Mouse (Mus musculus) testis, postnatal 10 days (tissue): Measurements from ENCODE around the gene Dusp2.

Experiments used
- DNase-seq: peaks from one replicate; pipeline ENCODE4 v3.0.0; 2021; ENCODE audit warnings: low spot score

The Dusp2 gene

DNA sequence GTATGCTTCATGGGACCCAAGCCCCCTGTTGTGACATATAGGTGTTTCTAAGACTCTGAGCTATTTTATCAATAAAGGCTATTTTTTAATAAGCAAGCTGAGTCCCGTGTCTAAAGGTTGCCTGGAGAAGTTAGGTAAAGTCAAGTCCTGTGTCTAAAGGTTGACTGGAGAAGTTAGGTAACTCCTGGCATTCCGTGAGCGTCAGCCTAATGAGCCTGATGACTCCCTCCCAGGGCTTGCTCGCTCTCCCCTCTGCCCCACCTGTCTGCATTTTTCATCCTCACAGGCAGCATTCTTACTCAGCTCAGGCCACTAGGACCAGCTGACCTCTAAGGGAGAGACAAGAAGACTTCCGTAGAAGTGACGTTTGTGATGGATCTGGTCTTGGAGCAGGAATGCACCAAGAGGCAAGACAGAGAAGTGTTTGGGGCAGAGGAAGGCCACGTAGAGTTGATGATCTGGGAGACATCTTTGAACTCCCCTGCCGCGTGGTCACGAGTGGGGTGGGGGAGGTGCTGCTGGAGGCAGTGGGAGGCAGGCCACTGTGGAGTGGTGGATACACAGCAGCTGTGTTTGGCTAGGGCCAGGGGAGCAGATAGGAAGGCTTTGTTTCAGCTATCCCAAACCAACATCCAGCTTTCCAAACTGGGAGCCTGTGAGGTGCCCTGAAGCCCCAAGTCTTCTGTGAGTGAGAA, 31.3 kb downstream of the Dusp2 start:
- DNase-seq: no peak

DNA sequence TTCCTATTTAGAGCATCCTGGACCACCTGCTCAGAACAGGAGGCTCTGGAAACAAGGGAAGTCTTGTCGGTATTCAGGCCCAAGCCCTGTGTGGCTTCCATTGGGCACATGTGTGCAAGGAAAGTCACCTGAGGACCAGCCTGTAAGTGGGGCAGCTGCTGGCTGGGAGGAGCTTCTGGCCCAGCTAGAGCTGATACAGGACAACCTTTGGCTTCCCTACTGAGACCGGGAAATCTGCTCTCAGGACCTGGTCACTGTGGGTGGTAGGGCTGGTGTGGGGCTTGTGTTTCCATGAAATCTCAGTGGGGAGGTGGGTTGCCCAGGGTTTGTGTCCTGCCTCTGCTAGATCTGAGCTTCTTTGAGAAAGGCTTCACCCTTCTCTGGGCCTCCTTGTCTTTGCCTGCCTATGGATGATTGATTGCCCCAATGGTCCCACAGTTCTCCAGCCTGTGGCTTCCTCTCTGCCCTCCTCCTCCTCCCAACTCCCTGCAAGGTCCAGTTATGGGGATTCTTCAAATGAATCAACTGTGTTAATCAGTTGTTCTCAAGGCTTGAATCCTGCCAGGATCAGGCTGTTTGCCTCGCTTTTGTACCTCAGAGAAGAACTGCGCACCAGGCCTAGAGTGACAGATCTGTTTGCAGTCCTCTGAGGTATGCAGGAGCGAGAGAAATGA, 33.9 kb downstream of the Dusp2 start:
- no peak for DNase-seq

DNA sequence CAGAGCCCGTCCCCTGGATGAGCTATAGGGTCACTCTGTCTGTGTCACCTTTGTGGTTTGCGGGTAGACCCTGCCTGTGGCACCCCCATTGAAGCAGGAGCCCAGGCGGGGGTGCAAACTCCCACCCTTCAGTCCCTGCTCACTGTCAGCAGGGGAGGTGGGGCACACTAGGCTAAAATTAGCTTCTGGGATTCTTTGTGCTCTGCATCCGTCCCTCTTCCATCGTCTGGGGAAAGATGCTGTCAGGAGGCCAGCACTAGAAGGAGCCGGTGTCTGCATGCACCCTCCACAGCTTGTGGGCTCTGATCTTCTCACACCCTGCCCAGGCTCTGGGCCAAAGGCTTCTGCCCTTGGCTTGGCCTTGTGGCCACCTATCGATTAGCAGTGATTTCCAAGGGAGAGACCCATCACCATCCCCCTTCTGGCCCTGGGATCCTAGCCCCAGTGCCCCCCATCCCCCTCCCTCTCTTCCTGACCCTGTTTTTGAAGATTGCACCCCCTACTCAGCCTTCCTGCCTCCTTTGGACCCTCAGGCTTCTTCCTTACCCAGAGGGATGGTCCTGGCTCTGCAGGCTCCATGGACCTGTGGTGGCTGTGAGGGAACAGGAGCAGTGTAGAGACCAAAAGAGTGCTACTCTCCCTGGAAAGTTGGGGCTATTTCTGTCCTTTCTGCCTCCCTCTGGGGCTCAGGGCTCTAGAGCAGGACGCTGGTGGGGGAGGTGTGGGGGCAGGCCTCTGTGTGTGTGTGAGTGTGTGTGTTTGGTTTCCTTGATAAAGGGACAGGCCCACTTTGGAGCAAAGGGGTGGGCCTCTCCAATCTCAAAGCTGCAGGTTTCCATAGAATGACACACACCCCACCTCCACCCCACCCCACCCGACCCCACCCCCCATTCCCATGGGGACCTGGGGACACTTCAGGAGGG, 34.9 kb downstream of the Dusp2 start:
- no peak for DNase-seq

DNA sequence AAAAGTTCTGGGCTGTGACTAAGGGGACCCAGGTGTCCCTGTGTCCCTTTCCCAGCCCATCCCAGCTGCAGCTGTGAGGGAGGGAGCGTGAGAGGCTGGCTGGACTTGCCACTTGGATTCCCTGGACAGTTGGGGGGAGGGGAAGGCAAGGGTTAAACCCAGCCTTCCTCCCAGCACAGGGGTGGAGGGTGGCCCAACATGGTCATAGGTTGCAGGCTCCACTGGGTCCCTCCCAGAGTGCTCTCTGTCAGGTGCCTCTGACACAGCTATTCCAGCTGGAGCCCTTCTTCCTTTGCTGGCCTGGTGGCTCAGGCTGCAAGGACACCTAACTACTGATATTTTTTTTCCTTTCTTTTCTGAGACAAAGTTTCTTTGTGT, 35.5 kb downstream of the Dusp2 start:
- no peak for DNase-seq

DNA sequence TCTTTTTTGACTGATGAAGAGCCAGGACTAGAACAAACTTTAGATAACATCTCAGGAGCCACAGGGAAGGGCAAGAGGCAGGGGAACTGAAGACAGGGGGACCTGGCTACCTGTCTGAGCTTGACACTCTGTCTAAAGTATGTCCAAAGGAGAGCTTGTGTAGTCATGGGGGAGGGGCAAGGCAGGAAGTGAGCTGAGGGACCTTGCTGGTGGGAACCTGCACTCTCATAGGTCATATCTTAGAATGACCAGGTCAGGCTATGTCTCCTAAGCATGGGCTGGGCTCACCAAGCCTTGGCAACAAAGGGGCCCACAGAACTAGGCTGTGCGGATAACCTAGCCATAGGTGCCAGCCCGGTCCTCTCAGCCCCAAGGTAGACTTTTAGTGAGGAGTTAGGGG, 36.1 kb downstream of the Dusp2 start:
- DNase-seq: no peak

DNA sequence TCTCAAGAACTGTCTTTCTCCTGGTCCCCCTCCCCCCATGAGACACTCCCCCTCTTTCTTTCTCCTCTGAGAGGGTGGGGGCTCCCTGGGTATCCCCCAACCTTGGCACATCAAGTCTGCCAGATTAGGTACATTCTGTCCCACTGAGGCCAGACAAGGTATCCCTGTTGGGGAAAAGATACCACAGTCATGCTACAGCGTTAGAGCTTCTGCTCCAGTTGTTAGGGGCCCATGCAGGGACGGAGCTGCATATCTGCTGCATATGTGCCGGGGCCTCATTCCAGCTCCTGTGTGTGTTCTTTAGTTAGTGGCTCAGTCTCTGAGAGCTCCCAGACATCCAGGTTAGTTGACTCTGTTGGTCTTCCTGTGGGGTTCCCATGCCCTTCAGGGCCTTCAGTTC, 38.2 kb downstream of the Dusp2 start:
- DNase-seq: no peak

DNA sequence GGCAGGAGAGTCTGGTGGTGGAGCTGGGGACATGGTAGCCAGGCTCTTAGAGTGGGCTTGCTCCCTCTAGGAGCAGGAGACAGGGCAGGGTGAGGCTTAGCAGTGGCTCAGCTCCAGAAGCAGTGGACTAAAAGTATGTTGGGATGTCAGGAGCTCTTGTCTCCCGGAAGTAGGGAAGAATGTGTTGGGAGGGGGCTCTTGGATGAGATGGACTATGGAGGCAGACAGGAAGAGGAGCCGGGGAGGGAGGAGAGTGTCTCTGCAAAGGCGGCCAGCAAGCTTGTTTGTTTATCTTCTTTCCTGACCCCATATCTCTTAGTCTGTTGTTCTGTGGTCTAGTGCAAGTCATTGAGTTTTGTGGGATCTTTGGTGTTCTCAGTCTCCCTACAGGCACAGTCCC, 39.1 kb downstream of the Dusp2 start:
- DNase-seq: no peak

DNA sequence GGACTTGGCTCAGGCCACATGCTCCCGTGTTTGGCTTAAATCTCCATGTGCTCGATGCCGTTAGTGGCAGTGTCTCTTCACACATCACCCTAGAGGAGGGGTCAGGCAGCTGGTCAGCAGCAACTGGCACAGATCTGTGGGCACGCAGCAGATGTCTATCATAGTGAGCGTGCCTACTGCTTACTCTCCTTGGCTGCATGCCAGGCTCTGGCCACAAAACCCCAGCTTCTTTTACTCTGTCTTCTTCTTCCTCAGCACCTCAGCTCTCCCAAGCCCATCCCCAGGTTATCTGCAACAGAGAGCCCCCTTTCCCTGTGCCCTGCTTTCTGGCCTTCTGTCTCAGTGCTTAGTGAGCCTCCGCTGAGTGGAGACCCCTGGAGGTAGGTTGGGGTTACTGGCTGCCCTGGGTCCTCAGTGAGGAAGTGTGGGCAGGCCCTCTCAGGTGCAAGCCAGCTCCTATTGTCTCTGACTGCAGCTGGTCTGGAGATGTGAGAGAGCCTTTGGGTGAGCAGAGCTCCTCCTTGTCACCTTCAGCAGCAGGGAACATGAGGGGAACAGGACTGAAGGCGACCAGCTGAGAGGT, 39.9 kb downstream of the Dusp2 start:
- no peak for DNase-seq

DNA sequence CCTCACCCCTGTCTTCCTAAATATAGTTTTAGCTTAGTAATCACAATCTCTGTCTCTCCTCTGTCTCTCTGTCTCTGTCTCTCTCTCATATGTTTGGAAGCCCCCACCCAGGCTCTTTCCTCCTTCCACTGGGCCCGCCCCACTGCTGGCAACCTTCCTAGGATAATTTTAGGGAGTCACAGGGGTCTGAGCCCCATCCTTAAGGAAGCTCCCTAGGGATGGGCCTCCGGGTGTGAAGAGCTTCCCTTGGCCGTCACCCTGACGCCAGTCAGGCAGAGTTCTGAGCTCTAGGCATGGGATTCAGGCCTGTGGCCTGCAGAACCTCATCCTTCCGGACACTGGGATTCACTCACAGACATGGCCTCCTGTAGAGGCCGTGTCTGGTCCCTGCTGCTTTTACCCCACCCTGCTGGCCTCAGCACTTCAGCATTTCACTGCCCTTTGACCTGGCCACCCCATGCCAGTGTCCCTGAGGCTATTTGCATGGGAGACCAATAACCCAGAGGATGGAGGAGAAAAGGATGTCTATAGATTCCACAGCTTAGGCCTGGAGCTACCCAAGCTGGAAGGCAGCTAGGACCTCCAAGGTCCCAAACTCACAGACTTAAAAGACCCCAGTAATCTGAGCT, 40.6 kb downstream of the Dusp2 start:
- no peak for DNase-seq

DNA sequence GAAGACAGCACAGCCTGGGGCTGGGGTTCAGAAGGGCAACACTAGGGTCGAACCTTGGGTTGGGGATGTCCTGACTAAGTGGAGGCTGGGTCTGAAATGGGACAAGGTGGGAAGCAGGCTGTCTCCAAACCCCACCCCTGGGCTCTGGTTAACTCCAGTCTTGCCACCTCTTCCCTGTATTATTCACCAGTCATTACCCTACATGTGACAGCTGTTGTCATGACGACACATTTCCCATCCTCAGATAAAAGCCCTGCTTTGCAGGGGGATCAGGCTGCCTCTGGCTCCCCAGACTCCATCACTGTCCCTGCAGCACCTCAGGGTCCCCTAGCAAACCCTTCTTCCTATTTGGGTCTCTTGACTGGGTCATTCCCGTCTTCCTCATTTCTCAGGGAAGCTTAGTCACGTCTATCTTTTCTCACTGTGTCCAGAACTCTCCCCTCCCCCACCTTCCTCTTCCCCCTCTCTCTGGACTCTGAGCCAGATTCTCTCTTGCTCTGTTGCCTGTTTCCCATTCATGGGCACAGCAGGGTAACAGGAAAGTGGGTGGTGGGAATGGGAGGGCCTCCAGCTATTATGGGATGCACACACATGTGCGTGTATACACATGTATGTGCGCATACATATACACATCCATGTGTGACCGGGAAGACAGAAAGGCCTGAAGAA, 42.1 kb downstream of the Dusp2 start:
- no peak for DNase-seq

DNA sequence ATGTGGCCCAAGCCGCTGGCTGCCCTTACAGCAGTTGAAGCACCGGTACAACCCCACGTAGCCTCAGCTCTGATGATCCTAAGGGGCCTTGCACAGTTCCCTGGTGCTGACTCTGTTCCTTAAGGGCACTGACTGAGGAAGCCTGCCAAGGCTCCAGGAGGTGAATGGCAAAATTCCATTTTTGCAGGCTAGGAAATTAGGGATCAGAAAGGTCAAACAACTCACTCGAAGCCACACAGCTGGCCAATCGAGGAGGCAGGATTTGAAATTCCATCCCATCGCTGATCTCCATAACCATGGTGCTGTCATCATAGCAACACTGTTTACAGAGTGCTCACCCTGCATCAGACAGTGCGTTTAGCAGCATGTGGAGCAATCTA, 42.6 kb downstream of the Dusp2 start:
- no peak for DNase-seq

DNA sequence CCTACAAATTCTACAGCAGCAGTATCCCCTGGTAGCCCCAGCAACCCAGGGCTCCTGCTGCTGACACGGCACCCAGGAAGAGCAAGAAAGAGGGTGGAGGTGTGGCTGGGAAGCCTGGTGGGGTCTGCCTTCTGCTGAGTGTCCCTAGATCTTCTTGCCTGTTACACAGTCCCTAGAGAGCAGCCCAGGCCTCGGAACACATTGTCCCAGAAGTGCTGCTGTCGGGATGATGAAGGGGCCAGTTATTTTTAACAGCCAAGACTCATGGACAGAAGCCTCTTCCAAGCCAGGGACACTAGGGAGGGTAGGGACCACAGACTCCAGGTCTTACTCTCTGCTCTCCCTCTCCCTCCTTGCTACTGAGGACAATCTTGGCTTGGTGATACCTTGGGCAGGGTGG, 43.3 kb downstream of the Dusp2 start:
- DNase-seq: no peak

DNA sequence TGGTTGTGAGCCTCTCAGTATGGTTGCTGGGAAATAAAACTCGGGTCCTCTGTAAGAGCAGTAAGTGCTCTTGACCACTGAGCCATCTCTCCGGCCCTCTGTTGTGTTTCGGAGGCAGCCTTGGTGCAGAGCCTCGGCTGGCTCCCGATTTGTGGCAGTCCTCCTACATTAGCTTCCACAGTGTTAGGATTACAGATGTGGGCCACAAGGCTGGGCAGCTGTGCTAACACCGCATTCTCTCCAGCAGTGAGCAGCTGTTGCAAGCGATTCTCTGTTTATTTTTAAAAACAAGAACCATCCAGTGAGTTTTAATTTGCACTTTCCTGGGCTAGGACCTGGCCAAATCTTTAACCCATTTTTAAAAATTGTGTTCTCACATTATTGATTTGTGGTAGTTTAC, 47.9 kb downstream of the Dusp2 start:
- DNase-seq: no peak

DNA sequence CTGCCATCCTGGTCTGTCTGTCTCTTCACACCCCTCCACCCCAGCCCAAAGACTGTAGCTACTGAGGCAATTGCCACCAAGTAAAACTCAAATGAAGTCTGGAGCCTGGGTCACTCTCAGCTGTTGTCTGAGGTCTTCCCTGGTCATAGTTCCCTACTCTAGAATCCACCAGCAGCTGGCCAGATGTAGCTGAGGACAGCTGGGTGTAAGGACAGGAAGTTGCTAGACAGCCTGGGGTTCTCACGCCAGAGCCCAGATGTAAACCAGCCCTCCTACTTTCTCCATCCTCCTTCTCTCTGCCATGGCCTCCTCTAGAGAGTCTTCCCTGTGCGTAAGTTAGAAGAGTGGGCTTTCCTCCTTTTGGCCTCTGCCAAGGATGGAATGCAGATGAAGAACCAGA, 51.6 kb downstream of the Dusp2 start:
- DNase-seq: no peak
